Mouse (Mus musculus): ENCODE results near the gene 4930402H24Rik.

- TF ChIP-seq CTCF (conservative IDR thresholded peaks at IDR 0.05; ENCODE audit: low read length) (no peak), POU5F1 (IDR thresholded peaks at IDR 0.05; ENCODE audit: borderline replicate concordance, low read length) (no peak)
Observed at GRCm38 (mm10) chr2:130832582-130832981, 73.6 kb downstream of the 4930402H24Rik start.
